Mouse (Mus musculus) urinary bladder, adult 2 months (tissue): ENCODE measurements at regions not wholly inside any gene's neighbourhood (a gene's known extent, or its start where the extent isn't known, plus 50 kb on each side); places are given as distances from the start of the nearest gene placed in this dataset.

ENCODE experiments used
- DNase-seq: peaks from one replicate; pipeline ENCODE4 v3.0.0; 2022; ENCODE audit warnings: low spot score

GRCm38 (mm10) chr5:64498431-64498830 lies 304.8 kb upstream of the Klf3 start:
- no peak for DNase-seq

- no peak for DNase-seq
These were observed 304.1 kb upstream of the Klf3 start for GRCm38 (mm10) chr5:64499131-64499530.

- DNase-seq: no peak
These were observed 302.8 kb upstream of the Klf3 start for GRCm38 (mm10) chr5:64500413-64500812.

GRCm38 (mm10) chr5:64500866-64501265 lies 302.3 kb upstream of the Klf3 start:
- no peak for DNase-seq

GRCm38 (mm10) chr5:64501746-64502145 lies 301.4 kb upstream of the Klf3 start:
- DNase-seq: no peak

GRCm38 (mm10) chr5:64503514-64503913 lies 299.7 kb upstream of the Klf3 start:
- no peak for DNase-seq

GRCm38 (mm10) chr5:64504507-64504906 lies 298.7 kb upstream of the Klf3 start:
- no peak for DNase-seq

GRCm38 (mm10) chr5:64505227-64505834 lies 297.9 kb upstream of the Klf3 start:
- DNase-seq: peak; percentile 68

- DNase-seq: peak; percentile 79
These were observed 297.2 kb upstream of the Klf3 start for GRCm38 (mm10) chr5:64505835-64506600.

- no peak for DNase-seq
These were observed 294.6 kb upstream of the Klf3 start for GRCm38 (mm10) chr5:64508565-64508964.

GRCm38 (mm10) chr5:64513155-64513945 lies 289.8 kb upstream of the Klf3 start:
- no peak for DNase-seq

- no peak for DNase-seq
These were observed 287.0 kb upstream of the Klf3 start for GRCm38 (mm10) chr5:64516115-64516665.

- DNase-seq: no peak
These were observed 285.9 kb upstream of the Klf3 start for GRCm38 (mm10) chr5:64517241-64517640.

GRCm38 (mm10) chr5:64517835-64518234 lies 285.4 kb upstream of the Klf3 start:
- no peak for DNase-seq

GRCm38 (mm10) chr5:64519036-64519435 lies 284.2 kb upstream of the Klf3 start:
- no peak for DNase-seq

- no peak for DNase-seq
These were observed 283.5 kb upstream of the Klf3 start for GRCm38 (mm10) chr5:64519731-64520130.

GRCm38 (mm10) chr5:64521401-64521800 lies 281.8 kb upstream of the Klf3 start:
- no peak for DNase-seq

GRCm38 (mm10) chr5:64521969-64522368 lies 281.2 kb upstream of the Klf3 start:
- no peak for DNase-seq

- DNase-seq: no peak
These were observed 276.7 kb upstream of the Klf3 start for GRCm38 (mm10) chr5:64526521-64526920.

GRCm38 (mm10) chr5:64527962-64528361 lies 275.2 kb upstream of the Klf3 start:
- DNase-seq: no peak

GRCm38 (mm10) chr5:64534371-64534770 lies 268.8 kb upstream of the Klf3 start:
- no peak for DNase-seq

- DNase-seq: no peak
These were observed 268.2 kb upstream of the Klf3 start for GRCm38 (mm10) chr5:64534947-64535346.
